Mouse (Mus musculus): ENCODE results near the gene Clec2g. TPM values are rescaled to one million over a fixed set of nuclear protein-coding genes. Genes with fewer than 3 reads are reported as not detected.
A peak's percentile ranks its signal among the peaks of the same experiment; 100 is the strongest.

Clec2g gene
- total and polyA plus RNA-seq, 3 experiments = 82.0 to 169 (median 91.7) TPM

- TF ChIP-seq EP300 (IDR thresholded peaks at IDR 0.05; ENCODE audit: low read length) = peak; percentile 75
- TF ChIP-seq MEF2A (IDR thresholded peaks at IDR 0.05; ENCODE audit: borderline replicate concordance, low read depth, low read length) = no peak
- no peak for TF ChIP-seq USF2 (conservative IDR thresholded peaks at IDR 0.05; ENCODE audit: low read depth, low read length)
- peak; percentile 20; the same call in 1 of the 2 replicates for TF ChIP-seq JUND (conservative IDR thresholded peaks at IDR 0.05; ENCODE audit: low read depth, low read length)
- TF ChIP-seq ZKSCAN1 (IDR thresholded peaks at IDR 0.05; ENCODE audit: borderline replicate concordance, low read depth, low read length) = no peak
- TF ChIP-seq JUN (IDR thresholded peaks at IDR 0.05; ENCODE audit: insufficient read depth, low read depth, low read length) = no peak
- TF ChIP-seq MAFK (IDR thresholded peaks at IDR 0.05; ENCODE audit: insufficient replicate concordance, low read length) = no peak
- TF ChIP-seq POLR2AphosphoS2 (IDR thresholded peaks at IDR 0.05; ENCODE audit: low read depth, low read length) = no peak
- TF ChIP-seq TCF12 (IDR thresholded peaks at IDR 0.05; ENCODE audit: low read depth, low read length) = no peak
- no peak for TF ChIP-seq RCOR1 (conservative IDR thresholded peaks at IDR 0.05; ENCODE audit: low read depth, low read length)
- TF ChIP-seq CTCF (conservative IDR thresholded peaks at IDR 0.05 in 1 of 2, IDR thresholded peaks at IDR 0.05 in 1 of 2; ENCODE audit: low read depth in 2 of 2, low read length in 2 of 2) = no peak
- no peak for TF ChIP-seq MYC (IDR thresholded peaks at IDR 0.05; ENCODE audit: low read depth, low read length)
- no peak for TF ChIP-seq HCFC1 (IDR thresholded peaks at IDR 0.05; ENCODE audit: low read depth, low read length)
Observed at GRCm38 (mm10) chr6:128968463-128968862, 34.3 kb downstream of the Clec2g start (continued).

DNA sequence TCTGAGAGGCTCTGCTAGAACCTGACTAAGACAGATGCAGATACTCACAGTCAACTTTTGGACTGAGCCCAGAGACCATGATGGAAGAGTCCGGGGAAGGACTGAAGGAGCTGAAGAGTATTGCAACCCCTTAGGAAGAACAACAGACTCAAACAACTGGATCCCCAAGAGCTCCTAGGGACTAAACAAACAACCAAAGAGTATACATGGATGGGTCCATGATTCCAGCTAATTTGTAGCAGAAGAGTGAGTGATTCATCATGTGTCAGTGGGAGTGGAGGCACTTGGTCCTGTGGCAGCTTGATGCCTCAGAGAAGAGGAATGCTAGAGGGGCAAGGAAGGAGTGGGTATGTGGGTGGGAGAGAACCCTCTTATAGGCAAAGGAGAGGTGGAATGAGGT, 35.6 kb downstream of the Clec2g start:
- Histone ChIP-seq H3K27ac (ENCODE audit: insufficient read depth, low read depth) (peak overlapping the region; percentile 85), H3K79me2 (replicated peaks; ENCODE audit: control insufficient read depth, extremely low read depth, insufficient read depth, poor library complexity, severe bottlenecking) (peaks cover 87% of the 10 kb centered on the region), H3K9ac (ENCODE audit: insufficient read depth, low read depth) (peak overlapping the region; percentile 91), H3K27me3 (replicated peaks) (no peaks in the 10 kb centered on the region), H3K36me3 (replicated peaks in 1 of 2; ENCODE audit: control insufficient read depth in 1 of 2, insufficient read depth in 1 of 2, low read length in 1 of 2) (peaks cover 28 to 57% of the 10 kb centered on the region in 2 experiments), H3K4me2 (ENCODE audit: insufficient read depth, low read depth, poor library complexity, severe bottlenecking) (peak overlapping the region; percentile 89), H3K4me1 (ENCODE audit: control insufficient read depth in 1 of 2, insufficient read depth in 2 of 2) (peaks cover 0 to 43% of the 10 kb centered on the region in 2 experiments; a peak in 1 of 4 replicates), H3K9me3 (replicated peaks; ENCODE audit: low read length) (peaks cover 2% of the 10 kb centered on the region), H3K4me3 (replicated peaks in 1 of 3; ENCODE audit: low read depth in 2 of 3, low read length in 2 of 3, poor library complexity in 1 of 3) (peak overlapping the region; percentile 30 to 57 (median 50))
- DNase-seq (ENCODE audit: extremely low read depth) = no peak
- in situ Hi-C loops (cut with MboI; ENCODE audit: low pct_ligation_motif_present, low pct_unique_long_range_greater_than_20kb, low sequenced_read_pairs) = loop anchor here (10.0 kb wide), 1 partner anchor 275 kb away; no protein-coding TSS in a partner anchor
- TF ChIP-seq HCFC1 (IDR thresholded peaks at IDR 0.05; ENCODE audit: low read depth, low read length) (no peak), CHD2 (IDR thresholded peaks at IDR 0.05; ENCODE audit: low read length) (no peak), CHD1 (IDR thresholded peaks at IDR 0.05; ENCODE audit: low read depth, low read length) (0 out of 2 replicates have a peak, but pooled peaks have one; percentile 9), SIN3A (IDR thresholded peaks at IDR 0.05; ENCODE audit: low read length) (no peak), CTCF (conservative IDR thresholded peaks at IDR 0.05 in 1 of 2, IDR thresholded peaks at IDR 0.05 in 1 of 2; ENCODE audit: low read depth in 2 of 2, low read length in 2 of 2) (no peak), POLR2A (IDR thresholded peaks at IDR 0.05; ENCODE audit: low read depth, low read length) (0 out of 2 replicates have a peak, but pooled peaks have one; percentile 2), SMC3 (IDR thresholded peaks at IDR 0.05; ENCODE audit: low read depth, low read length) (no peak), POLR2AphosphoS2 (IDR thresholded peaks at IDR 0.05; ENCODE audit: low read depth, low read length) (peak; percentile 35; the same call in 1 of the 2 replicates)
- dilution Hi-C loops (cut with MboI; ENCODE audit: extremely low pct_ligation_motif_present, extremely low pct_unique_long_range_greater_than_20kb, low sequenced_read_pairs) = no loop called here

Data from CH12.LX (cell line).